Mouse (Mus musculus) layer of hippocampus, adult 11-12 months (tissue): Measurements from ENCODE around the gene Luc7l2.

Source experiments
- DNase-seq: peaks from one replicate; pipeline ENCODE4 v3.0.0; 2022; ENCODE audit warnings: low spot score

The Luc7l2 gene

GRCm38 (mm10) chr6:38650263-38650937 is 99.3 kb downstream of the Luc7l2 start:
- DNase-seq = peak; percentile 81
